Mouse (Mus musculus) small intestine, adult 2 months (tissue): ENCODE data around the gene Trmt1l.

Experiments
- CTCF ChIP-seq: fragments of 200-500 bp; IDR thresholded peaks from 2 replicates; pipeline ENCODE4 v1.5.1; 2012; ENCODE audit warnings: low read depth, mild to moderate bottlenecking, control low read depth, inconsistent platforms, low read length, moderate library complexity, mixed read lengths; ENCODE audit not compliant: insufficient replicate concordance, insufficient read length; ENCODE audit errors: extremely low read depth
- POLR2A ChIP-seq: fragments of 200-500 bp; IDR thresholded peaks from 2 replicates; pipeline ENCODE4 v1.6.1; 2012; ENCODE audit warnings: low read depth, mild to moderate bottlenecking, control low read depth, inconsistent platforms, low read length, moderate library complexity

DNA sequence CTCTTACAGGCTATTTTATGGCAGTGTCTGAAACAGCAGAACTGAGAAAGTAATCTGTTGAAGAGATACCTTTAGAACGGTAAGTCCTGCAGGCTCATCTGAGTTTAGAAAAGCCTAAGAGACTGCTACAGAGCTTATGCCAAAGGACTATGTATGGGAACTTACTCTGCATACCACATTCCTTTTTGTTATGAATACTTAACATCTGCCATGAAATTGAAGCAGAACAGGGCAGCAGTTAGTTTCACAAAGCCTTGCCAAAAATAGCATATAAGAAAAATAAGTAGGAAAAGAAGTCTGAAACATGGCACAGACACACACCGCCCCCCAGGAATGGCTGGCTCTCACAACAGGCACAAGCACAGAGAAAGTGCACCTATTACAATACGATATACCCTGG lies 18.5 kb upstream of the Trmt1l start:
- TF ChIP-seq CTCF (no peak), POLR2A (no peak)
